Mouse (Mus musculus) C2C12 (cell line): ENCODE measurements around the gene Camk2n1.

Experiments
- CEBPB ChIP-seq: IDR thresholded peaks from one replicate; pipeline ENCODE4 v1.6.1; 2011; ENCODE audit warnings: low read depth, mild to moderate bottlenecking, control low read depth, moderate library complexity
- CTCF ChIP-seq: IDR thresholded peaks from one replicate; pipeline ENCODE4 v1.5.1; 2011; ENCODE audit not compliant: control insufficient read depth, insufficient read depth, insufficient read length
- FOSL1 ChIP-seq: IDR thresholded peaks from one replicate; pipeline ENCODE4 v1.8.0; 2011; ENCODE audit warnings: mild to moderate bottlenecking, low read length; ENCODE audit not compliant: poor library complexity, insufficient read depth, severe bottlenecking
- MAX ChIP-seq: IDR thresholded peaks from one replicate; pipeline ENCODE4 v1.6.1; 2011; ENCODE audit warnings: mild to moderate bottlenecking, control low read depth
- MYOD1 ChIP-seq: IDR thresholded peaks from one replicate; pipeline ENCODE4 v1.6.1; 2011; ENCODE audit warnings: low read depth; ENCODE audit not compliant: control insufficient read depth, insufficient read length
- USF1 ChIP-seq: IDR thresholded peaks from one replicate; pipeline ENCODE4 v1.6.1; 2011; ENCODE audit warnings: low read depth, mild to moderate bottlenecking, control low read depth, moderate library complexity

DNA sequence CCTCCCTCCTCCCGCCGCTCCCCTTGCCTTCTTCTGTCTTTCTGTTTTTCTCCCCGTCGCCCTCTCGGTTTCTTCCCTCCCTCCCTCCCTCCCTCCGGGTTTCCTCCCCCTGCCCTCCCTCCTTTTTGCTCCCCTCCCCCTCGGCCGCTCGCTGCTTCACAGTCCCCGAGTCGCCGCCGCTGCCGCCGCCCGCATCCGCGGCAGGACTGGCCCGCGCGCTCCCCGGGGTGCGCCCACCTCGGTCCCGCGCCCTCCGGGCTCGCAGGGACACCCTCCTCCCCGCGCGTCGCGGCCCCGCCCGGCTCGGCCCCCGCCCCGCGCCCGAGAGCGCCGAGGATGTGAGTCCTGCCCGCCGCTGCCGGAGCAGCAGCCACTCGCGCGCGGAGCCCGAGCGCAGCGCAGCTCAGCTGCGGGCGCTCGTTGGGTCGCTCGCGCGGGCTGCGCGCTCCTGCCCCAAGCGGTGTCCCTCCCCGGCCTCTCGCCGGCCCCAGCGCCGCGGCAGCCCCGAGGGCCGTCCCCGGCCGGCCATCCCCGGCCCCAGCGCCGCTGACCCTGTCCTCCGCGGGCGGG, 542 bp downstream of the Camk2n1 start:
- TF ChIP-seq MAX (no peak), CTCF (no peak), CEBPB (no peak), USF1 (no peak), MYOD1 (no peak), FOSL1 (no peak)
